Mouse (Mus musculus) CH12.LX (cell line): ENCODE data around the gene Entpd8. TPM values are rescaled to one million over a fixed set of nuclear protein-coding genes. Genes with fewer than 3 reads are reported as not detected.

Source experiments
- DNase-seq: peaks from one replicate; pipeline ENCODE4 v3.0.0-alpha.2; 2013; ENCODE audit errors: extremely low read depth
- H3K27ac ChIP-seq: 2 replicates; pipeline ENCODE4 v1.5.1; 2012; ENCODE audit warnings: low read depth, mild to moderate bottlenecking, control low read depth, moderate library complexity; ENCODE audit not compliant: insufficient read depth
- H3K27me3 ChIP-seq: replicated peaks from 2 replicates; pipeline ENCODE3; 2012; ENCODE audit warnings: inconsistent platforms
- H3K36me3 ChIP-seq, 2 experiments: replicated peaks in 1 of 2; 2 replicates each; pipeline versions ENCODE3 to v1.6.1; 2012; ENCODE audit warnings: inconsistent platforms in 1 of 2, low read length in 1 of 2, mild to moderate bottlenecking in 1 of 2, mixed read lengths in 1 of 2, moderate library complexity in 1 of 2; ENCODE audit not compliant: control insufficient read depth in 1 of 2, insufficient read depth in 1 of 2
- H3K4me1 ChIP-seq, 2 experiments: 2 replicates each; pipeline ENCODE4 v1.6.1; 2012; ENCODE audit warnings: inconsistent platforms in 1 of 2, moderate library complexity in 1 of 2; ENCODE audit not compliant: insufficient read depth in 2 of 2, control insufficient read depth in 1 of 2
- H3K4me2 ChIP-seq: 2 replicates; pipeline ENCODE4 v1.6.1; 2012; ENCODE audit warnings: low read depth, mild to moderate bottlenecking, control low read depth; ENCODE audit not compliant: poor library complexity, insufficient read depth, severe bottlenecking
- H3K4me3 ChIP-seq, 3 experiments: fragments of 150-350 bp in 1 of 3; sonication (generic) in 1 of 3; replicated peaks in 1 of 3; 2 replicates each; pipeline versions ENCODE3 to v1.5.1; 2011 to 2012; ENCODE audit warnings: low read depth in 2 of 3, low read length in 2 of 3, mild to moderate bottlenecking in 2 of 3, moderate library complexity in 2 of 3, control low read depth in 1 of 3, improper control_type of control experiment in 1 of 3, inconsistent platforms in 1 of 3, mixed read lengths in 1 of 3; ENCODE audit not compliant: poor library complexity in 1 of 3
- H3K79me2 ChIP-seq: replicated peaks from 2 replicates; pipeline ENCODE4 v1.6.1; 2012; ENCODE audit warnings: mild to moderate bottlenecking, moderate library complexity; ENCODE audit not compliant: control insufficient read depth, poor library complexity, insufficient read depth, severe bottlenecking; ENCODE audit errors: extremely low read depth
- H3K9ac ChIP-seq: 2 replicates; pipeline ENCODE4 v1.6.1; 2012; ENCODE audit warnings: low read depth, mild to moderate bottlenecking, control low read depth, moderate library complexity; ENCODE audit not compliant: insufficient read depth
- H3K9me3 ChIP-seq: replicated peaks from 2 replicates; pipeline ENCODE3; 2012; ENCODE audit warnings: low read length, inconsistent platforms, mixed read lengths
- CHD2 ChIP-seq: IDR thresholded peaks from 2 replicates; pipeline ENCODE4 v1.6.1; 2011; ENCODE audit warnings: low read length, improper control_type of control experiment
- JUND ChIP-seq: conservative IDR thresholded peaks from 2 replicates; pipeline ENCODE4 v1.6.1; 2011; ENCODE audit warnings: low read depth, low read length, improper control_type of control experiment
- MAZ ChIP-seq: IDR thresholded peaks from 2 replicates; pipeline ENCODE4 v1.6.1; 2012; ENCODE audit warnings: low read depth, mild to moderate bottlenecking, inconsistent platforms, low read length, improper control_type of control experiment, moderate library complexity
- MXI1 ChIP-seq: IDR thresholded peaks from 2 replicates; pipeline ENCODE4 v1.6.1; 2011; ENCODE audit warnings: mild to moderate bottlenecking, low read depth, low read length, improper control_type of control experiment
- MYC ChIP-seq: IDR thresholded peaks from 2 replicates; pipeline ENCODE4 v1.6.1; 2011; ENCODE audit warnings: low read depth, mild to moderate bottlenecking, improper control_type of control experiment, low read length
- SMC3 ChIP-seq: IDR thresholded peaks from 2 replicates; pipeline ENCODE4 v1.6.1; 2011; ENCODE audit warnings: low read depth, low read length, improper control_type of control experiment
- UBTF ChIP-seq: IDR thresholded peaks from 2 replicates; pipeline ENCODE4 v1.6.1; 2012; ENCODE audit warnings: low read depth, mild to moderate bottlenecking, inconsistent platforms, low read length, improper control_type of control experiment, moderate library complexity
- ZKSCAN1 ChIP-seq: IDR thresholded peaks from 2 replicates; pipeline ENCODE4 v1.6.1; 2012; ENCODE audit warnings: low read depth, inconsistent platforms, low read length, improper control_type of control experiment, borderline replicate concordance
- dilution Hi-C: fragments of 300-500 bp; cut with MboI; formaldehyde crosslinking; loops from 2 replicates; pipeline ENCODE4 v1.14.3; 2020; ENCODE audit warnings: low sequenced_read_pairs; ENCODE audit not compliant: extremely low pct_unique_long_range_greater_than_20kb, extremely low pct_ligation_motif_present
- in situ Hi-C: fragments of 300-500 bp; cut with MboI; formaldehyde crosslinking; loops from 3 replicates; pipeline ENCODE4 v1.14.3; 2019; ENCODE audit warnings: low sequenced_read_pairs, low pct_ligation_motif_present, low pct_unique_long_range_greater_than_20kb, mixed read lengths
- polyA plus RNA-seq: library from polyadenylated mRNA; unstranded; fragments of >175 nt; gene quantifications from 2 replicates; pipeline ENCODE4 v1.2.1, GENCODE M21; 2012; ENCODE audit warnings: low read depth; ENCODE audit not compliant: insufficient read length
- total RNA-seq, 2 experiments: library from RNA; depleted of rRNA; stranded (reverse); fragments of 300-350 nt in 1 of 2; fragments of >200 nt in 1 of 2; gene quantifications; 2 replicates each; pipeline ENCODE4 v1.2.3; 2012 to 2014

Entpd8 gene
- total and polyA plus RNA-seq, 3 experiments = not detected

DNA sequence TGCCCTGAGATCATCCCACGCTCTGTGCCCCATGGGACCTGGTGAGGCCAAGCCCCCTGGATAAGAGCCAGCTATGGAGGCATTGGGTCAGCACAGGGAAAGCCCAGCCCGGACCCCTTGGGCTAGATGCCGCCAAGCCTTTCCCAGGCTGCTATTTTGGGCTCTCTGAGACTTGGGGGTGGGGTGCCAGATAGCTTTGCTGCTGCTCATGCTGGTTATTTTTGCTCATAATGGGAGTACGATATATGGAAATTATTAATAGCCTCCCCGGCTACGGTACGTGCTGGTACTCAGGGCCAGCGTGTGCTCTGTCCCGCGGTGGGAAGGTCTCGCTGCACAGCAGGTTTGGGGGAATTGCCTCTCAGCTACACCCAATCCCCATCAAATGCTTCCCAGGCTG lies 48.0 kb downstream of the Entpd8 start:
- TF ChIP-seq JUND (no peak), CHD2 (no peak), UBTF (no peak), SMC3 (no peak)
- TF ChIP-seq, all 38 proteins: peak for 0
- Histone ChIP-seq H3K4me3 (no peak overlapping the region), H3K79me2 (no peaks in the 10 kb centered on the region), H3K36me3 (no peaks in the 10 kb centered on the region), H3K9me3 (no peaks in the 10 kb centered on the region), H3K4me1 (peaks cover 0 to 22% of the 10 kb centered on the region in 2 experiments; a peak in 2 of 4 replicates), H3K27ac (no peak overlapping the region), H3K27me3 (no peaks in the 10 kb centered on the region), H3K4me2 (no peak overlapping the region), H3K9ac (no peak overlapping the region)
- dilution Hi-C loops = no loop called here
- in situ Hi-C loops = loop anchor here (5.0 kb wide), 1 partner anchor 34 kb away; no protein-coding TSS in a partner anchor
- DNase-seq = no peak

DNA sequence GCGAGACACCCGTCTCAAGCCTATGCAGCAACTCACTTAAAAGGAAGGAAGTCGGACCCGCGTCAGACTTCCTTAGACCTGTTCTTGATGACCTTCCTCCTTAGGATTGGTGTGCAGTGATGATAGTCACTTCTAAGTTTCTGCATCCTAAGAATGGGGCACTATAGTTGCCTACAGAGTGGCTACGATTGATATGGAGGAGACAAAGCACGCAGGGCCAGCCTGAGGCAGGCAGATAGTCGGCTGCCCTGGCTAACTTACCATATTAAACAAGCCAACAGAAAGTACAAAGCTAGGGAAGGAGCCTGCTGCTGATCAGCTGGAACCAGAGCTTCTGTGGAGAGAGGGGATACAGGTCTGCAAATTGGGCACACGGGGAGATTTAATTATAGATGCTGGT lies 51.5 kb downstream of the Entpd8 start:
- no peak overlapping the region for H3K4me2 ChIP-seq
- H3K36me3 ChIP-seq = no peaks in the 10 kb centered on the region
- H3K4me3 ChIP-seq = no peak overlapping the region
- no peaks in the 10 kb centered on the region for H3K9me3 ChIP-seq
- no peak for DNase-seq
- H3K79me2 ChIP-seq = no peaks in the 10 kb centered on the region
- dilution Hi-C loops (no loop called here), in situ Hi-C loops (no loop called here)
- no peaks in the 10 kb centered on the region for H3K4me1 ChIP-seq
- peaks cover under 1% of the 10 kb centered on the region for H3K27me3 ChIP-seq
- no peak overlapping the region for H3K27ac ChIP-seq
- TF ChIP-seq MXI1 (no peak), MYC (no peak), MAZ (no peak), ZKSCAN1 (no peak)
- H3K9ac ChIP-seq = no peak overlapping the region

Other genes starting within 250 kb of the Entpd8 start
Only the 20 nearest of the 26 such genes appear.
- 27.2 and 30.4 TPM in 2 replicates for gene Ehmt1, start 160.7 kb upstream of the Entpd8 start, total RNA-seq (2012; rRNA removed)
- gene Ehmt1, start 160.7 kb upstream of the Entpd8 start, total RNA-seq (2014; rRNA removed) = 21.4 and 25.5 TPM in 2 replicates
- 30.7 and 33.4 TPM in 2 replicates for gene Ehmt1, start 160.7 kb upstream of the Entpd8 start, polyA plus RNA-seq
- 25.9 and 31.5 TPM in 2 replicates for gene Arrdc1, start 145.1 kb upstream of the Entpd8 start, total RNA-seq (2012; rRNA removed)
- 23.2 and 24.6 TPM in 2 replicates for gene Arrdc1, start 145.1 kb upstream of the Entpd8 start, total RNA-seq (2014; rRNA removed)
- 27.7 and 32.8 TPM in 2 replicates for gene Arrdc1, start 145.1 kb upstream of the Entpd8 start, polyA plus RNA-seq
- 40.9 and 49.7 TPM in 2 replicates for gene Zmynd19, start 130.5 kb upstream of the Entpd8 start, total RNA-seq (2012; rRNA removed)
- gene Zmynd19, start 130.5 kb upstream of the Entpd8 start, total RNA-seq (2014; rRNA removed) = 41.6 and 44.6 TPM in 2 replicates
- gene Zmynd19, start 130.5 kb upstream of the Entpd8 start, polyA plus RNA-seq = 70.2 and 90.9 TPM in 2 replicates
- 24.1 and 24.6 TPM in 2 replicates for gene Dph7, start 117.9 kb upstream of the Entpd8 start, total RNA-seq (2012; rRNA removed)
- 23.4 and 25.4 TPM in 2 replicates for gene Dph7, start 117.9 kb upstream of the Entpd8 start, total RNA-seq (2014; rRNA removed)
- gene Dph7, start 117.9 kb upstream of the Entpd8 start, polyA plus RNA-seq = 24.7 and 26.1 TPM in 2 replicates
- gene Mrpl41, start 105.2 kb upstream of the Entpd8 start, total RNA-seq (2012; rRNA removed) = 58.3 and 77.3 TPM in 2 replicates
- gene Mrpl41, start 105.2 kb upstream of the Entpd8 start, total RNA-seq (2014; rRNA removed) = 118 and 123 TPM in 2 replicates
- 69.4 and 77.8 TPM in 2 replicates for gene Mrpl41, start 105.2 kb upstream of the Entpd8 start, polyA plus RNA-seq
- gene Pnpla7, start 104.3 kb upstream of the Entpd8 start, total RNA-seq (2012; rRNA removed) = 26.1 and 26.3 TPM in 2 replicates
- gene Pnpla7, start 104.3 kb upstream of the Entpd8 start, total RNA-seq (2014; rRNA removed) = 17.5 and 18.5 TPM in 2 replicates
- 23.4 and 23.6 TPM in 2 replicates for gene Pnpla7, start 104.3 kb upstream of the Entpd8 start, polyA plus RNA-seq
- 11.4 and 11.7 TPM in 2 replicates for gene Nsmf, start 25.9 kb upstream of the Entpd8 start, total RNA-seq (2012; rRNA removed)
- 11.6 and 18.5 TPM in 2 replicates for gene Nsmf, start 25.9 kb upstream of the Entpd8 start, total RNA-seq (2014; rRNA removed)
- gene Nsmf, start 25.9 kb upstream of the Entpd8 start, polyA plus RNA-seq = 12.0 and 12.9 TPM in 2 replicates
- gene Noxa1, start 14.8 kb downstream of the Entpd8 start, total RNA-seq (2012; rRNA removed) = 4.6 and 5.0 TPM in 2 replicates
- 6.1 and 6.4 TPM in 2 replicates for gene Noxa1, start 14.8 kb downstream of the Entpd8 start, total RNA-seq (2014; rRNA removed)
- gene Noxa1, start 14.8 kb downstream of the Entpd8 start, polyA plus RNA-seq = 4.0 and 6.3 TPM in 2 replicates
- gene Nrarp, start 100.5 kb downstream of the Entpd8 start, total RNA-seq (2012; rRNA removed) = 3.1 TPM in 2 replicates
- gene Nrarp, start 100.5 kb downstream of the Entpd8 start, total RNA-seq (2014; rRNA removed) = 0.24 and 0.35 TPM in 2 replicates
- gene Nrarp, start 100.5 kb downstream of the Entpd8 start, polyA plus RNA-seq = 0.14 and 0.20 TPM in 2 replicates
- gene Tor4a, start 116.6 kb downstream of the Entpd8 start, total RNA-seq (2012; rRNA removed) = 17.5 and 20.4 TPM in 2 replicates
- 12.6 and 13.1 TPM in 2 replicates for gene Tor4a, start 116.6 kb downstream of the Entpd8 start, total RNA-seq (2014; rRNA removed)
- 15.3 TPM in 2 replicates for gene Tor4a, start 116.6 kb downstream of the Entpd8 start, polyA plus RNA-seq
- 57.0 and 58.7 TPM in 2 replicates for gene Nelfb, start 131.2 kb downstream of the Entpd8 start, total RNA-seq (2012; rRNA removed)
- gene Nelfb, start 131.2 kb downstream of the Entpd8 start, total RNA-seq (2014; rRNA removed) = 42.0 and 53.6 TPM in 2 replicates
- 52.5 and 58.0 TPM in 2 replicates for gene Nelfb, start 131.2 kb downstream of the Entpd8 start, polyA plus RNA-seq
- gene Stpg3, start 134.3 kb downstream of the Entpd8 start, total RNA-seq (2012; rRNA removed) = not detected in 2 replicates
- not detected in 2 replicates for gene Stpg3, start 134.3 kb downstream of the Entpd8 start, total RNA-seq (2014; rRNA removed)
- gene Stpg3, start 134.3 kb downstream of the Entpd8 start, polyA plus RNA-seq = not detected in 2 replicates
- 0.38 and 0.42 TPM in 2 replicates for gene Fam166a, start 138.4 kb downstream of the Entpd8 start, total RNA-seq (2012; rRNA removed)
- not detected in 2 replicates for gene Fam166a, start 138.4 kb downstream of the Entpd8 start, total RNA-seq (2014; rRNA removed)
- 23.4 and 35.0 TPM in 2 replicates for gene Fam166a, start 138.4 kb downstream of the Entpd8 start, polyA plus RNA-seq
- 356 and 564 TPM in 2 replicates for gene Tubb4b, start 144.4 kb downstream of the Entpd8 start, total RNA-seq (2012; rRNA removed)
- 592 and 605 TPM in 2 replicates for gene Tubb4b, start 144.4 kb downstream of the Entpd8 start, total RNA-seq (2014; rRNA removed)
- gene Tubb4b, start 144.4 kb downstream of the Entpd8 start, polyA plus RNA-seq = 490 and 520 TPM in 2 replicates
- gene Slc34a3, start 154.1 kb downstream of the Entpd8 start, total RNA-seq (2012; rRNA removed) = not detected in 2 replicates
- gene Slc34a3, start 154.1 kb downstream of the Entpd8 start, total RNA-seq (2014; rRNA removed) = not detected in 2 replicates
- gene Slc34a3, start 154.1 kb downstream of the Entpd8 start, polyA plus RNA-seq = not detected in 2 replicates
- gene Rnf224, start 156.5 kb downstream of the Entpd8 start, total RNA-seq (2012; rRNA removed) = not detected in 2 replicates
- not detected in 2 replicates for gene Rnf224, start 156.5 kb downstream of the Entpd8 start, total RNA-seq (2014; rRNA removed)
- gene Rnf224, start 156.5 kb downstream of the Entpd8 start, polyA plus RNA-seq = not detected in 2 replicates
- 0.92 and 1.7 TPM in 2 replicates for gene Rnf208, start 162.0 kb downstream of the Entpd8 start, total RNA-seq (2012; rRNA removed)
- gene Rnf208, start 162.0 kb downstream of the Entpd8 start, total RNA-seq (2014; rRNA removed) = 0.24 and 0.34 TPM in 2 replicates
- gene Rnf208, start 162.0 kb downstream of the Entpd8 start, polyA plus RNA-seq = 0.78 and 1.4 TPM in 2 replicates
- not detected in 2 replicates for gene Cysrt1, start 162.1 kb downstream of the Entpd8 start, total RNA-seq (2012; rRNA removed)
- not detected in 2 replicates for gene Cysrt1, start 162.1 kb downstream of the Entpd8 start, total RNA-seq (2014; rRNA removed)
- gene Cysrt1, start 162.1 kb downstream of the Entpd8 start, polyA plus RNA-seq = not detected in 2 replicates
- 8.9 and 9.5 TPM in 2 replicates for gene AL732309.1, start 166.6 kb downstream of the Entpd8 start, total RNA-seq (2012; rRNA removed)
- 6.7 and 9.6 TPM in 2 replicates for gene AL732309.1, start 166.6 kb downstream of the Entpd8 start, total RNA-seq (2014; rRNA removed)
- gene AL732309.1, start 166.6 kb downstream of the Entpd8 start, polyA plus RNA-seq = 3.5 and 4.5 TPM in 2 replicates
- 22.7 and 28.3 TPM in 2 replicates for gene Tmem203, start 175.1 kb downstream of the Entpd8 start, total RNA-seq (2012; rRNA removed)
- gene Tmem203, start 175.1 kb downstream of the Entpd8 start, total RNA-seq (2014; rRNA removed) = 18.4 and 21.2 TPM in 2 replicates
- 14.5 and 21.5 TPM in 2 replicates for gene Tmem203, start 175.1 kb downstream of the Entpd8 start, polyA plus RNA-seq